In the genomic region with DNA sequence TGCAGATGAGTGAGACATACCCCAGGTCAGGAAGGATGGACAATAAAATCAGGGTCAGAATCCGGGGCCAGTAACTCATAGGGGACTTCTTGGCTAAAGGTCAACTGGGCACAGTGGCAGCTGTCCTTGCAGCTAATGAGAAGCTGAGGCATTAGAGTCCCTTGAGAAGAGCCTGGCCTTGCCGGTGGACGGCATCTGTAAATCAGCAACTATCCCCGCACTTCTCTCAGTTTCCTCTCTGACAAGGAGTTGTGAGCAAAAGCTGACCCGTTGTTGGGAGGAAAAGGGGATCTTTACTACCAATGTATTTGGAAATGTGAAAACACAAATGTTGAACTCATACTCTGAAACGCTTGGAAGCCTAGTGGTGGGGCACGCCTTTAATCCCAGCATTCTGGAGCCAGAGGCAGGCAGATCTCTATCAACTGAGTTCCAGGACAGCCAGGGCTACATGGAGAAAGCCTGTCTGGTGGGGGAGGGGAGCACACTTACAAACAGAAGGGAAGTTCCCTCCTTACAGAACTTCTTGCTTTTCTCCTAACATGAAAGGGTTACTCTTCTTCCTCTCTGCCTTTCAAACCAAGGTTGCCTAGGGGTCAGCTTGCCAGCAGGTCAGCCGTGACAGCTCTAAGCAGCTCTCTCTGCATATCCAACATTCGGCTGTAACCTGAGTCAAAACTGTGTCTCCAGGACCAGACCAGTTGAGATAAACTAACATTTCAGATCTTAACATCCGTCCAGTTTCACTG, we compare ENCODE assay signal across 10 mouse cellular contexts. TPM values are rescaled to one million over a fixed set of nuclear protein-coding genes. Genes with fewer than 3 reads are reported as not detected.
DNase-seq lines count a peak whose midpoint lies in the region; ATAC-seq and TF ChIP-seq lines count a peak whose summit lies in the region.
"Had no signal": no experiment of that assay in that cellular context is flagged by ENCODE, and none has a peak within 500 bp of the region (broad histone marks: within the 10 kb centered on the region; RNA-seq: fewer than 3 reads in every experiment).

No protein-coding gene starts in this region.

- DNase-seq in gastrocnemius, adult 2 months: peak; percentile 57
- no peak for DNase-seq in gastrocnemius, adult 8-10 months (ENCODE audit: low spot score in 2 of 2)
- no peak for DNase-seq in spleen, adult 12 weeks (ENCODE audit: low spot score)
- DNase-seq in frontal cortex, postnatal 25 days (ENCODE audit: low spot score in 2 of 2): no peak
- DNase-seq in layer of hippocampus, adult 18-20 months (ENCODE audit: low spot score in 2 of 2): no peak

- peaks cover 5% of the 10 kb centered on the region for H3K4me1 ChIP-seq in ES-Bruce4 (ENCODE audit: control insufficient read depth, insufficient read depth, low read length)
- peaks cover 27% of the 10 kb centered on the region for H3K4me1 ChIP-seq in kidney, embryonic 16.5 days (ENCODE audit: insufficient read depth, low read length)

- H3K4me3 ChIP-seq in gastrocnemius, adult 2 months: peak overlapping the region; percentile 47
- H3K4me3 ChIP-seq in ES-Bruce4 (ENCODE audit: low read depth, low read length): no peak overlapping the region
- no peak overlapping the region for H3K4me3 ChIP-seq in kidney, embryonic 16.5 days (ENCODE audit: low read length)
- H3K4me3 ChIP-seq: limb, embryonic 10.5 days had no signal

- 27% methylated on average over 10 of the region's 10 CpGs for WGBS in kidney, embryonic 16.5 days

- intact Hi-C loops in gastrocnemius, adult 2 months (cut with DNase I): no loop called here

- no peaks in the 10 kb centered on the region for H3K9me3 ChIP-seq in ES-Bruce4 (replicated peaks; ENCODE audit: control insufficient read depth, insufficient read depth, low read length, poor library complexity, severe bottlenecking)
- H3K9me3 ChIP-seq in kidney, embryonic 16.5 days (ENCODE audit: low read length): no peaks in the 10 kb centered on the region
- H3K9me3 ChIP-seq: limb, embryonic 10.5 days had no signal

- H3K4me2 ChIP-seq in kidney, embryonic 16.5 days (replicated peaks; ENCODE audit: low read depth, low read length): peak overlapping the region; percentile 22
- H3K4me2 ChIP-seq: hindbrain, embryonic 14.5 days had no signal

- TF ChIP-seq CTCF in gastrocnemius, adult 2 months (IDR thresholded peaks at IDR 0.05): no peak
- no peak for TF ChIP-seq CTCF in ES-Bruce4 (IDR thresholded peaks at IDR 0.05; ENCODE audit: low read depth, low read length)

- no peaks in the 10 kb centered on the region for H3K27me3 ChIP-seq in ES-Bruce4 (ENCODE audit: control insufficient read depth, insufficient read depth, low read length, poor library complexity, severe bottlenecking)
- H3K27me3 ChIP-seq in kidney, embryonic 16.5 days (ENCODE audit: insufficient read depth, low read length): no peaks in the 10 kb centered on the region

- no peak for TF ChIP-seq POLR2A in ES-Bruce4 (IDR thresholded peaks at IDR 0.05; ENCODE audit: insufficient read depth, low read length)

- H3K27ac ChIP-seq in gastrocnemius, adult 2 months: peak overlapping the region; percentile 94
- H3K27ac ChIP-seq in ES-Bruce4 (ENCODE audit: insufficient read depth, low read length): peak overlapping the region; percentile 93
- H3K27ac ChIP-seq in kidney, embryonic 16.5 days (ENCODE audit: low read length): peak overlapping the region; percentile 83
- H3K27ac ChIP-seq: hindbrain, embryonic 14.5 days; limb, embryonic 10.5 days had no signal

- TF ChIP-seq EP300 in ES-Bruce4 (IDR thresholded peaks at IDR 0.05; ENCODE audit: insufficient read depth, low read depth, low read length): 0 out of 2 replicates have a peak, but pooled peaks have one; percentile 35

- H3K36me3 ChIP-seq in ES-Bruce4 (ENCODE audit: control insufficient read depth, insufficient read depth, low read length, poor library complexity, severe bottlenecking): peaks cover 39% of the 10 kb centered on the region
- no peaks in the 10 kb centered on the region for H3K36me3 ChIP-seq in kidney, embryonic 16.5 days (ENCODE audit: insufficient read depth, low read length)
- H3K36me3 ChIP-seq: limb, embryonic 10.5 days had no signal

- peak; percentile 56 for ATAC-seq in granulocyte monocyte progenitor cell, adult 5-6 weeks (replicated peaks; ENCODE audit: poor library complexity, severe bottlenecking)
- peak; percentile 70 for ATAC-seq in kidney, embryonic 16.5 days (ENCODE audit: low FRiP score, low TSS enrichment)

- H3K9ac ChIP-seq in ES-Bruce4 (ENCODE audit: low read depth, poor library complexity, severe bottlenecking): peak overlapping the region; percentile 66
- H3K9ac ChIP-seq in kidney, embryonic 16.5 days (replicated peaks; ENCODE audit: low read length): 0 out of 2 replicates have a peak overlapping the region, but pooled peaks have one; percentile 29
- H3K9ac ChIP-seq: hindbrain, embryonic 14.5 days had no signal

RNA-seq across cellular contexts. Expression of a gene that starts 14.1 kb away (rescaled TPM):
- 100 to 1,000 TPM; 344 to 471 TPM for total RNA-seq in gastrocnemius, adult 2 months (2021)
- 100 to 1,000 TPM; 395 to 460 (median 419) TPM for total RNA-seq in gastrocnemius, adult 8-10 months (2022)
- polyA plus RNA-seq in ES-Bruce4 (2011; ENCODE audit: insufficient read depth, insufficient read length, low read depth, missing spikeins): 80.0 and 89.2 TPM in 2 replicates
- 84.9 and 94.5 TPM in 2 replicates for total RNA-seq in granulocyte monocyte progenitor cell, adult 5-6 weeks (2014; fragmentation: Nextera tagmentation)
- 81.2 and 93.9 TPM in 2 replicates for total RNA-seq in granulocyte monocyte progenitor cell, adult 5-6 weeks (2017)
- 50.3 and 53.3 TPM in 2 replicates for polyA plus RNA-seq in kidney, embryonic 16.5 days (2015; fragmentation: Nextera tagmentation; extraction: Ambion mirVana)
- 100 to 1,000 TPM; 150 to 164 TPM for total RNA-seq in layer of hippocampus, adult 18-20 months (2021)

RNA-seq across cellular contexts. Expression of a gene that starts 35.3 kb away (rescaled TPM):
- total RNA-seq in gastrocnemius, adult 2 months (2021): 10 to 100 TPM; 18.0 to 21.3 TPM
- 10 to 100 TPM; 14.6 to 19.9 (median 16.5) TPM for total RNA-seq in gastrocnemius, adult 8-10 months (2022)
- 659 and 692 TPM in 2 replicates for polyA plus RNA-seq in ES-Bruce4 (2011; ENCODE audit: insufficient read depth, insufficient read length, low read depth, missing spikeins)
- total RNA-seq in granulocyte monocyte progenitor cell, adult 5-6 weeks (2014; fragmentation: Nextera tagmentation): 118 and 134 TPM in 2 replicates
- 194 and 208 TPM in 2 replicates for total RNA-seq in granulocyte monocyte progenitor cell, adult 5-6 weeks (2017)
- 129 and 134 TPM in 2 replicates for polyA plus RNA-seq in kidney, embryonic 16.5 days (2015; fragmentation: Nextera tagmentation; extraction: Ambion mirVana)
- 10 to 100 TPM; 14.7 to 18.3 TPM for total RNA-seq in layer of hippocampus, adult 18-20 months (2021)

Comparison
In these comparisons a context has a peak if more than half of its experiments do, and no peak if none do; other contexts are left out.
1. RNA of a gene that starts 35.3 kb away (total RNA-seq): 118 to 208 TPM in granulocyte monocyte progenitor cell, adult 5-6 weeks; 18.0 to 21.3 TPM in gastrocnemius, adult 2 months, 14.7 to 18.3 TPM in layer of hippocampus, adult 18-20 months and 14.6 to 19.9 TPM in gastrocnemius, adult 8-10 months; every median in the first group is over 4 times any median in the second.
2. Peak in every context shown above with its lines, with median percentiles within 50 percentile points of each other: H3K27ac ChIP-seq.